Comparison of ENCODE assay signal across 21 mouse cellular contexts in the genomic region with DNA sequence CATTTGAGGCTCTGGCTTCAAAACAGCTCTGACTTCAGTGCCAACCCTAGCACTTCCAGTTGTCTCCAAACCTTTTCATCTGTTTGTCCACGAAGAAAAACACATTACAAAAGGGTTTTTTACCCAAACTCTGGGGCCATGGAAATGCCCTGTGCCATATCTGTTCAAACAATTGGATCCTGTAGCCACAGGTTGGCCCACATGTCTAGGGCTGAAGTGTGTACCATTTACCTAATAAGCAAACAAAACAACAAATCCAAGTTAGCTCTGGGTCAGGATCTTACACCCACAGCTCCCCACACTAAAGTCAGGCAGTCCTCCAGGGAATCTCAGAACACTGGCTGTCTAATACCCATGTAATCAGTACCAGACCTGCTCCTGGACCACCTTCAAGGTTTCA. TPM values are rescaled to one million over a fixed set of nuclear protein-coding genes. Genes with fewer than 3 reads are reported as not detected.
DNase-seq lines count a peak whose midpoint lies in the region; ATAC-seq and TF ChIP-seq lines count a peak whose summit lies in the region.
"Not testable (repeated sequence)": the region's sequence is repeated elsewhere in the genome, so short reads cannot be mapped to it uniquely, and the experiment has no call there.
"Had no signal": no experiment of that assay in that cellular context is flagged by ENCODE, and none has a peak within 500 bp of the region (broad histone marks: within the 10 kb centered on the region; RNA-seq: fewer than 3 reads in every experiment).

No protein-coding gene starts in this region.

- not testable (repeated sequence) for H3K36me3 ChIP-seq in forebrain, embryonic 11.5 days (ENCODE audit: control insufficient read depth, insufficient read depth, low read length); liver, adult 2 months (ENCODE audit: control insufficient read depth, insufficient read depth, low read length); liver, postnatal 0 days (replicated peaks; ENCODE audit: insufficient read depth, low read length); small intestine, adult 2 months (ENCODE audit: control insufficient read depth, insufficient read depth, low read length)

- ATAC-seq in forebrain, embryonic 11.5 days (replicated peaks; ENCODE audit: low FRiP score) = not testable (repeated sequence)
- 0 out of 2 replicates have a peak, but pooled peaks have one; percentile 8 for ATAC-seq in liver, postnatal 0 days

- H3K9ac ChIP-seq in forebrain, embryonic 11.5 days (ENCODE audit: low read length); liver, adult 2 months (ENCODE audit: low read depth, low read length); liver, postnatal 0 days (replicated peaks): not testable (repeated sequence)

- H3K4me1 ChIP-seq in forebrain, embryonic 11.5 days (replicated peaks; ENCODE audit: control insufficient read depth, insufficient read depth, low read length); liver, postnatal 0 days (ENCODE audit: insufficient read depth); small intestine, adult 2 months (ENCODE audit: control insufficient read depth, insufficient read depth, insufficient read length, low read length): not testable (repeated sequence)
- peaks cover 11% of the 10 kb centered on the region for H3K4me1 ChIP-seq in liver, adult 2 months (ENCODE audit: control insufficient read depth, insufficient read depth, low read length)

- H3K4me2 ChIP-seq in forebrain, embryonic 11.5 days (ENCODE audit: low read depth, low read length, severe bottlenecking); liver, postnatal 0 days (ENCODE audit: low read depth, low read length): not testable (repeated sequence)

- TF ChIP-seq CTCF in liver, adult 2 months (IDR thresholded peaks at IDR 0.05; ENCODE audit: low read depth, low read length); liver, postnatal 0 days (IDR thresholded peaks at IDR 0.05; ENCODE audit: low read depth); small intestine, adult 2 months (IDR thresholded peaks at IDR 0.05; ENCODE audit: extremely low read depth, insufficient read length, insufficient replicate concordance, low read depth, low read length): not testable (repeated sequence)

- not testable (repeated sequence) for H3K9me3 ChIP-seq in forebrain, embryonic 11.5 days (ENCODE audit: control insufficient read depth, low read length); liver, postnatal 0 days (ENCODE audit: low read length)

- WGBS in forebrain, embryonic 11.5 days = 54% methylated on average over 1 of the region's 1 CpGs
- WGBS in liver, adult 2 months = 9% methylated on average over 1 of the region's 1 CpGs
- WGBS in liver, postnatal 0 days (ENCODE audit: insufficient replicate concordance) = 14% methylated on average over 1 of the region's 1 CpGs
- WGBS in small intestine, adult 2 months = 38% methylated on average over 1 of the region's 1 CpGs

- not testable (repeated sequence) for H3K4me3 ChIP-seq in forebrain, embryonic 11.5 days (ENCODE audit: low read depth, low read length); liver, adult 2 months (ENCODE audit: insufficient read depth, low read depth, low read length); liver, postnatal 0 days (ENCODE audit: low read depth, low read length); small intestine, adult 2 months (ENCODE audit: low read depth, low read length)

- not testable (repeated sequence) for H3K27me3 ChIP-seq in forebrain, embryonic 11.5 days (ENCODE audit: control insufficient read depth, insufficient read depth, low read length); liver, adult 2 months (ENCODE audit: control insufficient read depth, insufficient read depth, low read length); liver, postnatal 0 days (ENCODE audit: insufficient read depth, low read length); small intestine, adult 2 months (ENCODE audit: control insufficient read depth, insufficient read depth, low read length)

- not testable (repeated sequence) for H3K79me2 ChIP-seq in liver, adult 2 months (ENCODE audit: control insufficient read depth, insufficient read depth, low read length)

- H3K27ac ChIP-seq in forebrain, embryonic 11.5 days (ENCODE audit: low read depth, low read length); liver, postnatal 0 days (ENCODE audit: low read depth): not testable (repeated sequence)
- peak overlapping the region; percentile 67 for H3K27ac ChIP-seq in liver, adult 2 months (replicated peaks; ENCODE audit: insufficient read depth, low read depth, low read length)
- H3K27ac ChIP-seq in small intestine, adult 2 months (ENCODE audit: insufficient read depth, low read depth, low read length) = 0 out of 2 replicates have a peak overlapping the region, but pooled peaks have one; percentile 15

- not testable (repeated sequence) for TF ChIP-seq EP300 in liver, postnatal 0 days (IDR thresholded peaks at IDR 0.05; ENCODE audit: low read depth)

- DNase-seq in forebrain, embryonic 11.5 days (ENCODE audit: low spot score) = peak; percentile 8
- peak; percentile 91 for DNase-seq in liver, adult 2 months (ENCODE audit: extremely low read depth, low read depth, low spot score)
- not testable (repeated sequence) for DNase-seq in liver, postnatal 0 days

- not testable (repeated sequence) for TF ChIP-seq POLR2A in liver, adult 2 months (IDR thresholded peaks at IDR 0.05; ENCODE audit: extremely low read depth, insufficient read depth, low read length); small intestine, adult 2 months (IDR thresholded peaks at IDR 0.05; ENCODE audit: low read depth, low read length)

RNA-seq across cellular contexts. Expression of a gene that starts 6.1 kb away (rescaled TPM):
- polyA plus RNA-seq in forebrain, embryonic 11.5 days (2014; fragmentation: Nextera tagmentation; extraction: Ambion mirVana) = not detected in 2 replicates
- total RNA-seq in liver, adult 2 months (2014; rRNA removed) = 0.54 TPM in 1 of 2 replicates, not detected in the other
- polyA plus RNA-seq in liver, adult 2 months (2012; rRNA removed) = 0.26 and 0.42 TPM in 2 replicates
- polyA plus RNA-seq in liver, postnatal 0 days (2015; fragmentation: Nextera tagmentation; extraction: Ambion mirVana) = not detected in 2 replicates
- 15.3 and 19.6 TPM in 2 replicates for polyA plus RNA-seq in small intestine, adult 2 months (2012; rRNA removed)
- total RNA-seq: adrenal gland, adult 18-20 months; adrenal gland, postnatal 14 days; adrenal gland, postnatal 25 days; adrenal gland, postnatal 36 days; adrenal gland, postnatal 4 days; CH12.LX; ES-E14; MEL had no signal
- polyA plus RNA-seq: activated CD4-positive, CD25-positive, alpha-beta regulatory T cell, adult 4 months; adrenal gland, adult 2 months; brain, embryonic 14.5 days; C2C12; G1E; Patski had no signal

RNA-seq across cellular contexts. Expression of a gene that starts 22.5 kb away (rescaled TPM):
- polyA plus RNA-seq in forebrain, embryonic 11.5 days (2014; fragmentation: Nextera tagmentation; extraction: Ambion mirVana) = not detected in 2 replicates
- total RNA-seq in liver, adult 2 months (2014; rRNA removed) = not detected in 2 replicates
- not detected in 2 replicates for polyA plus RNA-seq in liver, adult 2 months (2012; rRNA removed)
- not detected in 2 replicates for polyA plus RNA-seq in liver, postnatal 0 days (2015; fragmentation: Nextera tagmentation; extraction: Ambion mirVana)
- polyA plus RNA-seq in small intestine, adult 2 months (2012; rRNA removed) = not detected in 2 replicates
- total RNA-seq: adrenal gland, adult 18-20 months; adrenal gland, adult 2 months; adrenal gland, adult 8-10 months; adrenal gland, postnatal 10 days; adrenal gland, postnatal 14 days; adrenal gland, postnatal 25 days; adrenal gland, postnatal 36 days; adrenal gland, postnatal 4 days; CH12.LX; ES-E14; G1E; MEL had no signal
- polyA plus RNA-seq: activated CD4-positive, CD25-positive, alpha-beta regulatory T cell, adult 4 months; adrenal gland, adult 2 months; brain, embryonic 14.5 days; C2C12; CD4-positive, CD25-positive, alpha-beta regulatory T cell, adult 4 months; G1E; Patski had no signal

RNA-seq across cellular contexts. Expression of a gene that starts 31.1 kb away (rescaled TPM):
- not detected in 2 replicates for polyA plus RNA-seq in forebrain, embryonic 11.5 days (2014; fragmentation: Nextera tagmentation; extraction: Ambion mirVana)
- total RNA-seq in liver, adult 2 months (2014; rRNA removed) = not detected in 2 replicates
- not detected in 2 replicates for polyA plus RNA-seq in liver, adult 2 months (2012; rRNA removed)
- polyA plus RNA-seq in liver, postnatal 0 days (2015; fragmentation: Nextera tagmentation; extraction: Ambion mirVana) = not detected in 2 replicates
- polyA plus RNA-seq in small intestine, adult 2 months (2012; rRNA removed) = 0.13 TPM in 1 of 2 replicates, not detected in the other
- total RNA-seq: adrenal gland, adult 2 months; adrenal gland, postnatal 10 days; adrenal gland, postnatal 25 days; adrenal gland, postnatal 36 days; adrenal gland, postnatal 4 days; CH12.LX; ES-E14 had no signal
- polyA plus RNA-seq: adrenal gland, adult 2 months; brain, embryonic 14.5 days; CD4-positive, CD25-positive, alpha-beta regulatory T cell, adult 4 months; G1E had no signal

RNA-seq across cellular contexts. Expression of a gene that starts 56.7 kb away (rescaled TPM):
- not detected in 2 replicates for polyA plus RNA-seq in forebrain, embryonic 11.5 days (2014; fragmentation: Nextera tagmentation; extraction: Ambion mirVana)
- total RNA-seq in liver, adult 2 months (2014; rRNA removed) = 0.20 and 0.28 TPM in 2 replicates
- polyA plus RNA-seq in liver, adult 2 months (2012; rRNA removed) = 0.04 and 0.05 TPM in 2 replicates
- not detected in 2 replicates for polyA plus RNA-seq in liver, postnatal 0 days (2015; fragmentation: Nextera tagmentation; extraction: Ambion mirVana)
- 0.08 and 0.35 TPM in 2 replicates for polyA plus RNA-seq in small intestine, adult 2 months (2012; rRNA removed)
- total RNA-seq: ES-E14 had no signal
- polyA plus RNA-seq: adrenal gland, adult 2 months; G1E had no signal

RNA-seq across cellular contexts. Expression of a gene that starts 59.8 kb away (rescaled TPM):
- not detected in 2 replicates for polyA plus RNA-seq in forebrain, embryonic 11.5 days (2014; fragmentation: Nextera tagmentation; extraction: Ambion mirVana)
- total RNA-seq in liver, adult 2 months (2014; rRNA removed) = not detected in 2 replicates
- polyA plus RNA-seq in liver, adult 2 months (2012; rRNA removed) = not detected in 2 replicates
- not detected in 2 replicates for polyA plus RNA-seq in liver, postnatal 0 days (2015; fragmentation: Nextera tagmentation; extraction: Ambion mirVana)
- polyA plus RNA-seq in small intestine, adult 2 months (2012; rRNA removed) = not detected in 2 replicates
- total RNA-seq: adrenal gland, adult 18-20 months; adrenal gland, adult 2 months; adrenal gland, adult 8-10 months; adrenal gland, postnatal 10 days; adrenal gland, postnatal 14 days; adrenal gland, postnatal 25 days; adrenal gland, postnatal 36 days; adrenal gland, postnatal 4 days; CH12.LX; ES-E14; G1E; MEL had no signal
- polyA plus RNA-seq: activated CD4-positive, CD25-positive, alpha-beta regulatory T cell, adult 4 months; adrenal gland, adult 2 months; brain, embryonic 14.5 days; C2C12; CD4-positive, CD25-positive, alpha-beta regulatory T cell, adult 4 months; G1E; Patski had no signal

Comparison
In these comparisons a context has a peak if more than half of its experiments do, and no peak if none do; other contexts are left out.
1. RNA of a gene that starts 6.1 kb away (polyA plus RNA-seq): 15.3 to 19.6 TPM in small intestine, adult 2 months; 0.26 to 0.42 TPM in liver, adult 2 months, not detected in liver, postnatal 0 days and not detected in forebrain, embryonic 11.5 days; every median in the first group is over 10 times any median in the second.